Mouse (Mus musculus): ENCODE results near the gene Ermard.
A peak's percentile ranks its signal among the peaks of the same experiment; 100 is the strongest.

The Ermard gene

GRCm38 (mm10) chr17:15120569-15120968, 79.6 kb downstream of the Ermard start:
- DNase-seq (ENCODE audit: low spot score), result no peak

GRCm38 (mm10) chr17:15129630-15130287, 88.8 kb downstream of the Ermard start:
- DNase-seq (ENCODE audit: low spot score), result no peak

DNA sequence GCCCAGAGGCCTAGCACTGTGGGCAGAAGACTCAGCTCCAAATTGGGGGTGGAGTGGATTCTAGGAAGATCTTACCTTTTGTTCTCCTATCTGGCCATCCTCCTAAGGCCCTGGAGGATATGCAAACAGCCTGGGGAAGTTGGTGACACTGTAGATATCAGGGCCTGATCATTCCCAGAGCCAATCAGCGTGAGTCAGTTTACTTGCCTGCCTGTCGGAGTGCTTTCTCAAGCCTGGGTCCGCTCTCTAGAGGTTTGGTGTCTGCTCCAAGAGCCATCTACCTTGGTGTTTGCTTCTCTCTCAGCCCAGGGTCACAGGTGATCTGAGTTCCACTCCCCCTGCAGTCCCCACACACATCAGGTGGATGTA, 89.3 kb downstream of the Ermard start:
- DNase-seq (ENCODE audit: low spot score), result no peak

- no peak for DNase-seq (ENCODE audit: low spot score)
Measured at GRCm38 (mm10) chr17:15134905-15135669, 94.1 kb downstream of the Ermard start.

DNA sequence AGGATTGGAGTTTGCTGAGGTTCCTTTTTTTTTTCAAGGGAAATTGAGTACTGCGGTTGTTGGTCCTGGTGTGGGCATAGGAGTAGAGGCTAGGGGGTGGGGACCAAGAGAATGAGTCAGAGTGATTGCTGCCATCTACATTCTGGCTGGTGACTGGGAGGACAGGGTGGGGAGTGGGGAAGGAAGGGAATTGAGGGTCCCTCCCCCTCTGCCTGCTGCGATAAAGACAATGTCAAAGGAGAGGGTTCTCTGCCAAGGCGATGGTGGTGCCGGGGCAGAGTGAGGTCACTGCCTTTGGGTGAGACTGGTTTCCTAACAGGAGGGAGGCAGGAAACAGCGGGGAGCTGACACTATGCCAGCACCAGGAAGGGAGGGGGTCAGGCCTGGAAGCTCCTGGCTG, 96.4 kb downstream of the Ermard start:
- peak; percentile 43 for DNase-seq (ENCODE audit: low spot score)
